In genomic region chr17:70748476-70748830, GRCm38 (mm10) we compare ENCODE assay signal across 8 mouse cellular contexts.
DNase-seq lines count a peak whose midpoint lies in the region; ATAC-seq lines count a peak whose summit lies in the region.

No protein-coding gene starts in this region.

- no peaks in the 10 kb centered on the region for H3K27me3 ChIP-seq in heart, embryonic 16.5 days (ENCODE audit: control insufficient read depth, insufficient read depth, low read length)
- H3K27me3 ChIP-seq in liver, embryonic 16.5 days (ENCODE audit: control insufficient read depth, insufficient read depth, low read depth, low read length) = peaks cover 22% of the 10 kb centered on the region

- WGBS in heart, embryonic 16.5 days = 26% methylated on average over 10 of the region's 10 CpGs
- 13% methylated on average over 10 of the region's 10 CpGs for WGBS in liver, embryonic 16.5 days (ENCODE audit: insufficient replicate concordance)

- H3K9ac ChIP-seq in heart, embryonic 16.5 days (ENCODE audit: low read length) = peak overlapping the region; percentile 70
- H3K9ac ChIP-seq in liver, embryonic 16.5 days (ENCODE audit: low read depth, low read length) = no peak overlapping the region

- peak overlapping the region; percentile 86 for H3K4me2 ChIP-seq in heart, embryonic 16.5 days (ENCODE audit: low read depth, low read length)
- peak overlapping the region; percentile 32; the same call in 1 of the 2 replicates for H3K4me2 ChIP-seq in liver, embryonic 16.5 days (ENCODE audit: low read depth, low read length)

- H3K4me3 ChIP-seq in heart, embryonic 16.5 days (ENCODE audit: low read length) = peak overlapping the region; percentile 51
- H3K4me3 ChIP-seq in liver, embryonic 16.5 days (ENCODE audit: low read depth, low read length) = 0 out of 2 replicates have a peak overlapping the region, but pooled peaks have one; percentile 12

- H3K9me3 ChIP-seq in heart, embryonic 16.5 days (replicated peaks; ENCODE audit: control insufficient read depth, low read length) = no peaks in the 10 kb centered on the region
- no peaks in the 10 kb centered on the region for H3K9me3 ChIP-seq in liver, embryonic 16.5 days (replicated peaks; ENCODE audit: control insufficient read depth, low read length)

- ATAC-seq in heart, embryonic 16.5 days (replicated peaks; ENCODE audit: extremely low read depth, insufficient read depth, low FRiP score) = no peak
- ATAC-seq in liver, embryonic 16.5 days (ENCODE audit: low read depth) = no peak
- no peak for ATAC-seq in erythroid progenitor cell, adult 5-6 weeks (replicated peaks; ENCODE audit: low FRiP score, poor library complexity, severe bottlenecking)

- peak; percentile 20 for DNase-seq in adrenal gland, postnatal 14 days
- no peak for DNase-seq in adrenal gland, adult 8-10 months
- DNase-seq in 3T3-L1 (ENCODE audit: low read depth, low spot score) = peak; percentile 64
- DNase-seq in layer of hippocampus, adult 11-12 months (ENCODE audit: low spot score) = no peak
- no peak for DNase-seq in gastrocnemius, postnatal 10 days

- H3K36me3 ChIP-seq in heart, embryonic 16.5 days (ENCODE audit: control insufficient read depth, insufficient read depth) = no peaks in the 10 kb centered on the region
- H3K36me3 ChIP-seq in liver, embryonic 16.5 days (ENCODE audit: control insufficient read depth, insufficient read depth) = no peaks in the 10 kb centered on the region

- peak overlapping the region; percentile 82 for H3K27ac ChIP-seq in heart, embryonic 16.5 days (ENCODE audit: low read length)
- no peak overlapping the region for H3K27ac ChIP-seq in liver, embryonic 16.5 days (ENCODE audit: low read length)

- peaks cover 13% of the 10 kb centered on the region for H3K4me1 ChIP-seq in heart, embryonic 16.5 days (ENCODE audit: control insufficient read depth, insufficient read depth, low read length)
- H3K4me1 ChIP-seq in liver, embryonic 16.5 days (ENCODE audit: control insufficient read depth, low read depth, low read length) = peaks cover 4% of the 10 kb centered on the region

Comparison
In these comparisons a context has a peak if more than half of its experiments do, and no peak if none do; other contexts are left out.
1. DNase-seq: peak in adrenal gland, postnatal 14 days (single experiment) and 3T3-L1 (single experiment); none in adrenal gland, adult 8-10 months (single experiment), layer of hippocampus, adult 11-12 months (single experiment) and gastrocnemius, postnatal 10 days (single experiment).